Mouse (Mus musculus): ENCODE measurements around the gene Krt86.
A peak's percentile ranks its signal among the peaks of the same experiment; 100 is the strongest.

Gene Krt86

DNA sequence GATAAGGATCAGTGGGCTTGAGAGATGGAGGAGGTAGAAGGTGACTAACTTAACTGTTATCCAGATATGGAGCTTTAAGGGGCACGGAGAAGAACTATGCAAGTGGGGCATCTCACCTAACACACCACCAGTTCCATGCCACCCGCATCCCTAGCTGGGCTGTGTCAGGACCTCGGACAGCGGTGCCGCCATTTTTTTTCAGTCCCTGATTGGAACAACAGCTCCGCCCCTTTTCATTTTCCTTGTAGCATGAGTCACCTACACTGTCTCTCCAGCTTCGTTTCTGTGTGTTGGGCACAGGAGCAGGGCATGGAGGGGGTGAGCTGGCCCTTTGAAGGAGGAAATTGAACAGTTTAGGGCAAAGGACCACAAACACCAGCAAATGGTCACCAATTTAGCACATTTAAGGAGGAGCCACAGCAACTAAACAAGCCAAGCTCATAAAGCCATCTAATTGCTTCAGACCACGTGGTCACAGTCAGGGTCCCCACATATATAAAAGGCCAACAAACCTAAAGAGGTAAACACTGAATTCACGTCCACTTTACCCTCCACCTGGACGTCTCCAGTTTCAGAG is at the start of gene Krt86:
Gene Krt86 (plus strand): TSS at position 527 of the 577 bp plus-strand sequence.
- DNase-seq (ENCODE audit: low spot score in 2 of 2) = no peak

GRCm38 (mm10) chr15:101424914-101425313 is 48.4 kb upstream of the Krt86 start:
- no peak for DNase-seq (ENCODE audit: low spot score in 2 of 2)

GRCm38 (mm10) chr15:101436611-101437010 is 36.7 kb upstream of the Krt86 start:
- no peak for DNase-seq (ENCODE audit: low spot score in 2 of 2)

- DNase-seq (ENCODE audit: low spot score in 2 of 2) = no peak
Observed at GRCm38 (mm10) chr15:101438555-101438954, 34.7 kb upstream of the Krt86 start, which contains the start of gene Krt87. TSS of gene Krt87 (minus strand) at chr15:101438804.

DNA sequence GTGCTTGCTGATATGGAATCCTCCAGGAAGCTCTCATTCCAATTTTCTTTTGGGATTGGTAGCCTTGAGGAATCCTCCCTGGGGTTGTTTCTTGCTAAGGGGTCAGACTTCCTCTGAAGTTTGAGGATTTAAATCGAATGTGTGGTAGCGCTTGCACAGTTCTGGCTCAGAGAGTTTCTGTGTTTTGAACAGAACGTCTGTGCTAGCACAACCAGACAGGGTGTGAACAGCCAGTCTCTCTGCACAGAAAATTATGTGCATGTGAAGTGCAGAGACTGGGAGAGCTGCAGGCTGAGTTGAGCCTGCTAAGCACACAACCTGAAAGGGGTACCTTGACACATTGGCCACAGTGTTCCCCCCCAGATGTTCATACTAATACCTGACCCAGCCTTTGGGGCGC is 32.4 kb upstream of the Krt86 start:
- DNase-seq (ENCODE audit: low spot score in 2 of 2) = no peak

- DNase-seq (ENCODE audit: low spot score in 2 of 2) = no peak
Observed at GRCm38 (mm10) chr15:101446572-101446971, 26.7 kb upstream of the Krt86 start.

- no peak for DNase-seq (ENCODE audit: low spot score in 2 of 2)
Observed at GRCm38 (mm10) chr15:101447444-101447843, 25.8 kb upstream of the Krt86 start, which contains the start of gene Krt88. TSS of gene Krt88 (plus strand) at chr15:101447744.

- peak; percentile 62 to 75 for DNase-seq (ENCODE audit: low spot score in 2 of 2)
Observed at GRCm38 (mm10) chr15:101453093-101453736, 20.1 kb upstream of the Krt86 start.

GRCm38 (mm10) chr15:101454774-101455173 is 18.5 kb upstream of the Krt86 start:
- DNase-seq (ENCODE audit: low spot score in 2 of 2) = no peak

DNA sequence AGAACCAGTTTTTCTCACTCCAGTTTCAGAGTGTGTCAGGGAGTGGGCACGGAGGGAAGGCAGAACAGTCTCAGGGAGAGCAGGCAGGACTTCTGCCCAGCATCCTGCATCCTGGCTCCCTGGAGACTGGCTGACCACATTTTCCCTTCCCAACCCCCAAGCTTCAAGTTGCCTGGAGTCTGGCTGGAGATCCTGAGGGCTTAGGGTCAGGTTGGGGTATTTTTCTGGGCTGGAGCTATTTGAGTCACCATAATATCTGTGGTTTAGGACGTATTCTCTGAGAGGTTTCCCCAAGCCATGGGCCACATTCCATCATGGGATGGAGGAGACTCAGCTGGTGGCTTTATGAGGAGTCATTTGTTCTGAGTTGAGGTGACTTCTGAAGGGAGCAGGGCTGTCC is 18.0 kb upstream of the Krt86 start:
- no peak for DNase-seq (ENCODE audit: low spot score in 2 of 2)

DNA sequence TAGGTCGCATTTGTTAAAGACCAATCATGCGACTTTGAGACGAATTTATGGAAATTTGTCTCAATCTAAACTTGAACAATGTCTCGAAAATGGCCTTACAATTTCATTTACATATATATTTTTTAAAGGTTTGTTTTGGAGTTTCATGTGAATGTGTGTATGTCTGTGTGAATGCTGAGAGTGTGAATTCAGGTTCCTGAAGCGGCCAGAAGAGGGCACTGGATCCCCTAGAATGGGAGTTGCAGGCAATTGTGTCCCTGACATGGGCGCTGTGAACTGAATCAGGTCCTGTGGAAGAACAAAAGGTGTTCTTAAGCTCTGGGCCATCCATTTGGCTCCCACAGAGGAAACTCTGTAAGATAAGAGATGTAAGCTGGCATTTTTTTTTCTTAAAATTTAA is 17.4 kb upstream of the Krt86 start:
- no peak for DNase-seq (ENCODE audit: low spot score in 2 of 2)

- no peak for DNase-seq (ENCODE audit: low spot score in 2 of 2)
Observed at GRCm38 (mm10) chr15:101458361-101458930, 14.8 kb upstream of the Krt86 start.

GRCm38 (mm10) chr15:101459283-101459682 is 14.0 kb upstream of the Krt86 start:
- no peak for DNase-seq (ENCODE audit: low spot score in 2 of 2)

- DNase-seq (ENCODE audit: low spot score in 2 of 2) = no peak
Observed at GRCm38 (mm10) chr15:101463651-101464050, 9.6 kb upstream of the Krt86 start, which contains the start of gene Krt81. TSS of gene Krt81 (minus strand) at chr15:101463751.

DNA sequence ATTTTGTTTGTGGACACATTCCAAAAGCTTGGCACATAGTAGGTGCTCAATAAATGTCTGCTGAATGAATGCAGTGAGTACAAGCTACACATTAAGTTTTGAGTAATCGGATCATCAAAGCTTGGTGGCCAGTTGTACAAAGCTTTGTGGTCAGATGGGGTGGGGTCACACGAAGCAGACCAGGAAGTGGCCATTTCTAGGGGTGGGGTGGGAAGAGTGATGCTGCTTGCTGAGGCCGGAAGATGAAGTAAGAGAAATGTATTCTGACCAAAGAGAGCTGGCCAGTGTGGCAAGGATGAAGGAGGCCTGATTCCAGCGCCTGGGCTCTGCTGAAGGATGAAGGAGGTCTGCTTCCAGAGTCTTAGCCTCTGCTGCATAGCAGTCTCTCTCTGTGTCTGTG is 4.2 kb upstream of the Krt86 start:
- no peak for DNase-seq (ENCODE audit: low spot score in 2 of 2)

DNA sequence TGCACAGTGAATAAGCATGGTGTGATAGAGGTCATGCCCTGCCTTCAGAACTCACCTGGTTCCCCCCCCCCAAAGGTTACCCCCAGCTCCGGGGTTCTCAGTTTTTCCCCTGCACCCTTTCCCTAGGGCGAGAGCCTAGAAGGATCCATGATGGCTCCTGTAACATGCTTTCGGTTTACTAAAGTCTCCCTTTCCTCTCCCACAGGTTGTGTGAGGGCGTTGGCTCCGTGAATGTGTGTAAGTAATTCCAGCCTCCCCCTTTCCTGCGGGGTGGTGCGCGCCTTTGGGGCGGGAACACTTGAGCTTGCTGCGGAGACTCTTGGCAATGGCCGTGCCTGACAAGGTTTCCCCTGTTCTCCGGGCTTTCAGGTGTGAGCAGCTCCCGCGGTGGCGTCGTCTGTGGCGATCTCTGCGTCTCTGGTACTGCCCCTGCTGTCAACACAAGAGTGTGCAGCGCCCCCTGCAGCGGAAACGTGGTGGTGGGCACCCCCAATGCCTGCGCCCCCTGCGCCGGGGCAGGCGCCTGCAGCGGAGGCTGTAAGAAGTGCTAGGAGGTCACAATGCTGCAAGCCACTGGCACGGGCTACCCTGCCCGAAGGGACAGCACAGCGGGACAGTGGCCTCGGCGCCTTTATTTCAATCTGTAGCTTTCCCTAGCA is 5.9 kb downstream of the Krt86 start:
- DNase-seq (ENCODE audit: low spot score in 2 of 2) = peak in 1 of 2 experiments; percentile 47

DNA sequence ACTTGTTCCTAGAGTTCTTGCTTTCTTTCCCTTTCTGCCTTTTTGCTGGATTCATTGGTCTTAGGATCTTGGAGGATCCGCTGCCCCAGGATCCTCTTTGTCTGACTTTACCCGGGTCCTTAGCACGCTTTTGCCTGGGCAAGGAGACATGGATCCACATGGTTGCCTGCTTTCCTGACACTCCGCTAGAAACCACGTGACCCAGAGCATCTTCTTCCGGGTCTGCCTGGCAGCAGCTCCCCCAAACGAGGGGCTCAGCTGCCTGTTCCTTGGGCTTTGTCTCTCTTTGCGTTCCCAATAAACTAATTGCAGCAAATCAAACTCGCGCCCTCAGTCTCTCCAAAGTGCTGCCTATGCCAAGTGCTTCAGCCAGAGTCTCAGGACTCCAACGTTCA is 6.4 kb downstream of the Krt86 start:
- no peak for DNase-seq (ENCODE audit: low spot score in 2 of 2)

GRCm38 (mm10) chr15:101482056-101482455 is 8.8 kb downstream of the Krt86 start:
- DNase-seq (ENCODE audit: low spot score in 2 of 2) = no peak

GRCm38 (mm10) chr15:101483646-101484045 is 10.4 kb downstream of the Krt86 start:
- no peak for DNase-seq (ENCODE audit: low spot score in 2 of 2)

- DNase-seq (ENCODE audit: low spot score in 2 of 2) = no peak
Observed at GRCm38 (mm10) chr15:101484939-101485338, 11.7 kb downstream of the Krt86 start.

- peak; percentile 18 to 22 for DNase-seq (ENCODE audit: low spot score in 2 of 2)
Observed at GRCm38 (mm10) chr15:101485911-101486635, 12.8 kb downstream of the Krt86 start.

GRCm38 (mm10) chr15:101491431-101491830 is 18.2 kb downstream of the Krt86 start, which contains the start of gene Krt83:
TSS of gene Krt83 (minus strand) at chr15:101491512.
- DNase-seq (ENCODE audit: low spot score in 2 of 2) = no peak

Data from frontal cortex, postnatal 14 days (tissue).